In the genomic region with DNA sequence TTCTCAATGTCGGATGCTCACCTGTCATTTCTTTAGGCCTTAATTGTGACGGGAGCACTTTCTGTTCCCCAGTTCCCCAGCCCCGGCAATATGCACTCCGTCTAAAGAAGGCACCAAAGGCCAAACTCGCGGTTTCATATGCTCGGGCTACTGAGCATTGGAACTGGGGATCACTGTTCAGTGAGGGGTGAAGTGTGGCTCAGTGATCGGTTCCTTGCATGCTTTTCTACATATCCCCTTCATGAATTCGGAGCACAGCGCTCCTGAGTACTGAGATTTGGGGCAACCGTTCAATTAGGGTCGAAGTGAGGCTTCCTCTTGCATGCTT, we compare ENCODE assay signal across 8 mouse cellular contexts. TPM values are rescaled to one million over a fixed set of nuclear protein-coding genes. Genes with fewer than 3 reads are reported as not detected.
DNase-seq lines count a peak whose midpoint lies in the region; ATAC-seq and TF ChIP-seq lines count a peak whose summit lies in the region.

No protein-coding gene starts in this region.

- TF ChIP-seq CTCF in thymus, adult 2 months (IDR thresholded peaks at IDR 0.05; ENCODE audit: borderline replicate concordance, control insufficient read depth, extremely low read depth, insufficient read depth, low read length, poor library complexity) = no peak
- no peak for TF ChIP-seq CTCF in liver, embryonic 14.5 days (IDR thresholded peaks at IDR 0.05; ENCODE audit: low read depth)

- H3K27me3 ChIP-seq in erythroblast, embryonic 14.5 days (ENCODE audit: control insufficient read depth) = peaks cover 49% of the 10 kb centered on the region
- H3K27me3 ChIP-seq in thymus, adult 2 months (ENCODE audit: control insufficient read depth, insufficient read depth, low read length) = peaks cover 3% of the 10 kb centered on the region; the same call in 1 of the 2 replicates
- H3K27me3 ChIP-seq in liver, embryonic 14.5 days (ENCODE audit: control insufficient read depth, insufficient read depth, low read length) = peaks cover 35% of the 10 kb centered on the region

- peaks cover 2% of the 10 kb centered on the region; the same call in 1 of the 2 replicates for H3K9me3 ChIP-seq in erythroblast, embryonic 14.5 days (ENCODE audit: control insufficient read depth, low read length)
- H3K9me3 ChIP-seq in liver, embryonic 14.5 days (ENCODE audit: control insufficient read depth, low read length) = no peaks in the 10 kb centered on the region

- 18% methylated on average over 12 of the region's 12 CpGs for WGBS in thymus, adult 2 months
- WGBS in liver, embryonic 14.5 days (ENCODE audit: insufficient replicate concordance) = 11% methylated on average over 12 of the region's 12 CpGs

- no peak overlapping the region for H3K9ac ChIP-seq in liver, embryonic 14.5 days (replicated peaks)

- no peaks in the 10 kb centered on the region for H3K36me3 ChIP-seq in erythroblast, embryonic 14.5 days (ENCODE audit: control insufficient read depth)
- H3K36me3 ChIP-seq in thymus, adult 2 months (ENCODE audit: control insufficient read depth, insufficient read depth, low read length) = no peaks in the 10 kb centered on the region
- no peaks in the 10 kb centered on the region for H3K36me3 ChIP-seq in liver, embryonic 14.5 days (replicated peaks; ENCODE audit: control insufficient read depth, insufficient read depth, low read depth)

- H3K4me2 ChIP-seq in liver, embryonic 14.5 days (ENCODE audit: low read depth) = peak overlapping the region; percentile 66

- H3K4me3 ChIP-seq in erythroblast, embryonic 14.5 days (replicated peaks) = peak overlapping the region; percentile 60
- peak overlapping the region; percentile 63 for H3K4me3 ChIP-seq in thymus, adult 2 months (ENCODE audit: control insufficient read depth, insufficient read depth, low read length)
- peak overlapping the region; percentile 65 to 70 for H3K4me3 ChIP-seq in liver, embryonic 14.5 days (ENCODE audit: insufficient read depth in 1 of 2, low read depth in 2 of 2, low read length in 2 of 2)

- TF ChIP-seq POLR2A in thymus, adult 2 months (IDR thresholded peaks at IDR 0.05; ENCODE audit: control insufficient read depth, extremely low read depth, insufficient read depth, low read length, poor library complexity) = no peak

- peaks cover 7% of the 10 kb centered on the region for H3K4me1 ChIP-seq in erythroblast, embryonic 14.5 days (ENCODE audit: control insufficient read depth)
- peaks cover 6% of the 10 kb centered on the region; the same call in 1 of the 2 replicates for H3K4me1 ChIP-seq in thymus, adult 2 months (replicated peaks; ENCODE audit: control insufficient read depth, insufficient read depth, low read length)
- peaks cover 0 to 4% of the 10 kb centered on the region in 2 experiments; a peak in 2 of 4 replicates for H3K4me1 ChIP-seq in liver, embryonic 14.5 days (replicated peaks; ENCODE audit: control insufficient read depth in 2 of 2, insufficient read depth in 2 of 2, low read length in 1 of 2)

- no peak for DNase-seq in thymus, adult 2 months
- no peak for DNase-seq in thymus, postnatal 4 days
- no peak for DNase-seq in liver, embryonic 14.5 days (ENCODE audit: low read depth in 3 of 3, low spot score in 3 of 3)
- no peak for DNase-seq in right cerebral cortex, postnatal 10 days (ENCODE audit: low spot score in 2 of 2)
- DNase-seq in right cerebral cortex, postnatal 14 days = no peak
- DNase-seq in left cerebral cortex, postnatal 10 days (ENCODE audit: extremely low spot score in 1 of 2, low spot score in 2 of 2) = no peak

- TF ChIP-seq EP300 in liver, embryonic 14.5 days (IDR thresholded peaks at IDR 0.05; ENCODE audit: low read depth) = no peak

- ATAC-seq in erythroblast, adult 5-6 weeks (replicated peaks; ENCODE audit: low FRiP score, poor library complexity, severe bottlenecking) = no peak
- ATAC-seq in liver, embryonic 14.5 days (ENCODE audit: insufficient read depth) = no peak; the same call in 1 of the 2 replicates

- H3K27ac ChIP-seq in thymus, adult 2 months (ENCODE audit: control insufficient read depth, insufficient read depth, low read length) = no peak overlapping the region
- H3K27ac ChIP-seq in liver, embryonic 14.5 days = no peak overlapping the region

- intact Hi-C loops in left cerebral cortex, postnatal 10 days (cut with DNase I) = loop anchor here (2.0 to 10.0 kb wide), 2 partner anchors 47 to 177 kb away; no protein-coding TSS in a partner anchor

RNA-seq across cellular contexts. Expression of a gene that starts 0.3 kb away (rescaled TPM):
- polyA plus RNA-seq in erythroblast, embryonic 14.5 days (2012) = 0.01 TPM in 1 of 2 replicates, not detected in the other
- total RNA-seq in erythroblast, adult 5-6 weeks (2015; ENCODE audit: low replicate concordance) = 0.21 and 0.38 TPM in 2 replicates
- total RNA-seq in erythroblast, adult 5-6 weeks (2017; ENCODE audit: low replicate concordance) = 0.56 TPM in 1 of 2 replicates, not detected in the other
- 1.3 and 1.4 TPM in 2 replicates for polyA plus RNA-seq in thymus, adult 2 months (2012; rRNA removed)
- 2.2 and 3.1 TPM in 2 replicates for polyA plus RNA-seq in liver, embryonic 14.5 days (2012; rRNA removed)
- 2.1 and 2.7 TPM in 2 replicates for polyA plus RNA-seq in liver, embryonic 14.5 days (2014; fragmentation: Nextera tagmentation; extraction: Ambion mirVana)
- 10 to 100 TPM; 67.4 to 67.6 TPM for total RNA-seq in left cerebral cortex, postnatal 10 days (2021)

RNA-seq across cellular contexts. Expression of a gene that starts 5.1 kb away (rescaled TPM):
- not detected in 2 replicates for polyA plus RNA-seq in erythroblast, embryonic 14.5 days (2012)
- not detected in 2 replicates for total RNA-seq in erythroblast, adult 5-6 weeks (2015; ENCODE audit: low replicate concordance)
- total RNA-seq in erythroblast, adult 5-6 weeks (2017; ENCODE audit: low replicate concordance) = not detected in 2 replicates
- polyA plus RNA-seq in thymus, adult 2 months (2012; rRNA removed) = 0.47 and 1.0 TPM in 2 replicates
- 2.3 and 3.1 TPM in 2 replicates for polyA plus RNA-seq in liver, embryonic 14.5 days (2012; rRNA removed)
- polyA plus RNA-seq in liver, embryonic 14.5 days (2014; fragmentation: Nextera tagmentation; extraction: Ambion mirVana) = 5.8 and 5.9 TPM in 2 replicates
- 10 to 100 TPM in 1 of 2 experiments, 1 to 10 TPM in 1; 7.8 to 11.8 TPM for total RNA-seq in left cerebral cortex, postnatal 10 days (2021)
